Mouse (Mus musculus) monocyte, adult 5-6 weeks (primary cell): ENCODE results near the gene Plpp3. TPM values are rescaled to one million over a fixed set of nuclear protein-coding genes. Genes with fewer than 3 reads are reported as not detected.

Experiments used
- ATAC-seq: fragments of 153-309, 156-312 bp; replicated peaks from 2 replicates; pipeline ENCODE4 v1.8.0; 2017; ENCODE audit warnings: mild to moderate bottlenecking; ENCODE audit not compliant: low TSS enrichment, insufficient number of reproducible peaks, severe bottlenecking, poor library complexity, low FRiP score
- total RNA-seq: library from RNA; stranded (forward); fragments of 200-1000, 200-491, 200-594 nt; gene quantifications from 3 replicates; pipeline ENCODE4 v1.2.3, GENCODE M21; 2017

Gene Plpp3
- total RNA-seq, 1 experiment from 2014 or later, result 0.57 TPM

DNA sequence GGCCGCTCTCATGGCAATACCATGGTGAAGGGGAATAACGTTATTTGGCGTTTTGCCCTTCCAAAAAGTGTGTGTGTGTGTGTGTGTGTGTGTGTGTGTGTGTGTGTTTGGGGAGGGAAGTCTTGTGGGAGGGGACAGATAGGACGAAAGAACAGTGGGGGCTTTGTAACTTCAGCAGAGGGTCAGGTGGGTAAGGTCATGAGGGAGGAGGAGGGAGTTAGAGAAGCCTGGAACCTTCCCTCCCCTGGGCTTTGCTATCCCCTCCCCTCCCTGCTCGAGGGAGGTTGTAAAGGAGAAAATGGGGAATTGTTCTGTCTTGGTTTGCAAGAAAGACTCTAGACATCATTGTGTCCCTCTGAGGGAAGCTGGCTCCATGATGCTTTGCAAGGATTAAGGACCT lies 25.1 kb downstream of the Plpp3 start:
- no peak for ATAC-seq

DNA sequence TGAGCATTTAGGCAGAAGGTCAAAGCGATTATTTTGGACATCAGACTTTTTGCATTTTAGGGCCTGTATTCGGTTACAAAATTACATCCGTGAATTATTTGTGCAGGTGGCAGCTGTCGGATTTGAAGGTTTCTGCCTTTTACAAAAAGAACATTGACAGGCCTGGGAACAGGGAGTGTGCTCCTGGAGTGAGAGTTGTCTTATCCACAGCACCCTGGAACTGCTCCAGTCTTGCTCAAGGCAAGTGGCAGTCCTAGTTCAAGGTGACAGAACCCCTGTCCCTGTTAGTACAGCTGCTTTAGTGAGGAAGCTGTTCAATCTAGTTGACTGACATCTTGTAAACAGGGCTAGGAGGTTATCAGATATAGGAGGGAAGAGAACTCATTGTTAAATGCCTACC lies 27.3 kb downstream of the Plpp3 start:
- no peak for ATAC-seq

DNA sequence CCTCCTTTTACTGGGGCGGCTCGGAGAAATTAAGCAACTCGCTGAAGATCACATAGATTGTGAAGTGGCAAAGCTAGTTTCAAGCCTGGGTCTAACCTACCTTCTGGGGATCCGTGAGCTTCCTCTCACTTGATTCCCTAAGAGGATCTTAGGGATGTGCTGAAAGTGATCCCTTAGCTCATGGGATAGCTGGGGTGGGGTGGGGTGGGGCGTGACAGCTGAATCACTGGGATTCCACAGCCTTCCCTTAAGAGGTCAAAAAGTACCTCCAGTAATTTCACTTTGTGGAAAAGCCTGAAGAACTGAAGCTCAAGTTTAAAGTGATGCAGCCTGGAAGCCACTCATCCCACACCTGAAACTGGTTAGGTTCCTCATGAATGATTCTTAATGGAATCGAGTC lies 27.8 kb downstream of the Plpp3 start:
- ATAC-seq, result no peak

DNA sequence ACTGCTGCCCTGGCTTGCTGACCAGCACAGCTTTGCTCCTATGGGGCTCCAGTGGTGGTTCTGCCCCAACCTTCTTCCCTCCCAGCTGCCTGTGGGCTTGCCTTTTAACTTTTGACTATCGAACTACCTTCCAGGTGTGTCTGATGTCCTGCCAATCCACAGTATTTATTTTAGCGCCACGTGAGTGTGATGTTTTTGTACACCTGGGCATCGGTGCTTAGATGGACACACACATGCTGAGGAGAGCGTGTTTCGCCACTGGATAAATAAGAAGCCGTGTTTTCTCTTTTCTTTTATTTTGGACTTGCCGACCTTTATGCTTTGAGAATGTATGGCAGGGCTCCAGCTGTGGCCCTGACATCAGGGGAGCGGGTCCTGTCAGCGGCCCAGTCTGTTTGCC lies 29.5 kb downstream of the Plpp3 start:
- no peak for ATAC-seq

DNA sequence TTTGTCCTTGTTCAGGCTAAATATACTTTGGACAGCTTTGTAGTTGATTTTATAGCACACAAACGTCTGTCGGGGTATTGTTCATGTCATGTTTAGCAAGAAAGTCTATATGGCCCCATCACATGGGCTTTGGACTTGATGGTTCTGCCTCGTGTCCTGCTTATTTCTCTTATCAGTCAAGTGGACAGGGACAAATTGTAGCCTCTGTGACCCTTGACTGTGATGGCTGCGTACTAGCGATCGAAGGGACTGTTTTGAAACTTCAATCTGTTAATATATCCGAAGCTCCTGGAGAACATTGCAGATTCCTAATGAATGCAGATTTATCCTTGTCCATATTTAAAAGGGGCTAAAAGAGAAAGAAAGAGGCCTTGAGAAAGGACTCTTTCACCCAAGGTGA lies 30.7 kb downstream of the Plpp3 start:
- no peak for ATAC-seq

DNA sequence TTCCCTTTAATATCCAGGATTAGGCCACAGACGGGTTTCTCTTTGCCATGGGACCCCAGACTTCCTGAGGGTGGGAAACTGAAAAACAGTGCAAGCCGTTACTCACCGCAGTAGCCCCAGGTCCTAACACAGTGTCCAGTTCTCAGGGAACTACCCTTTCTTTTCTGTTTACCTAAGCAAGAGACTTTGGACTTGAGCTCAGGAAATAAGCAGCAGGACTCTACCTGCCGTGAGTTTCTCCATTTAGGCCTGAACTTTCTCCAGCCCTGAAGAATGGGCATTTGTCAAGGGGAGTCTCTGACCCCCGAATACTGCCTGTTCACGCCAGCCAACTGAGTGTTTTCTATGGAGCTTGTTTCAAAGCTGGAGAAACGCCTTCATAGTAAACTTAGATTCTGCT lies 31.7 kb downstream of the Plpp3 start:
- no peak for ATAC-seq

DNA sequence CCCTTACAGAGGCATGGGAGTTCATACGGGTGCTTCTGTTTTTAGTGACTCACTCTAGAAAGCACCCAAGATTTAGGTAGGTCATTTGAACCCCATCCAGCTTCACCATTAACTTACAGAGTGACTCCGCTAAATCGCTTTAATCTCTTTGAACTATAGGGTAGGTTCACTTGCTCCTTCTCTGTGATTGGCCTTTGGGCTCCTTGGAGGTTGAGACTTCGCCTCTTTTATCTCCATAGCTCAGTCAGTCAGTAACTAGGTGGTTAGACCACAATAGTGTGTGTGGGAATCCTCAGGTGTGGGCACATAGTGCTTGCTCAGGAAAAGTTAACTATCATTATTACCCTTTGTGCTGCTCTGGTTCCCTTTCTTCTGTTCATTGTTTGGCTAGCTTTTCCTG lies 33.7 kb downstream of the Plpp3 start:
- no peak for ATAC-seq

DNA sequence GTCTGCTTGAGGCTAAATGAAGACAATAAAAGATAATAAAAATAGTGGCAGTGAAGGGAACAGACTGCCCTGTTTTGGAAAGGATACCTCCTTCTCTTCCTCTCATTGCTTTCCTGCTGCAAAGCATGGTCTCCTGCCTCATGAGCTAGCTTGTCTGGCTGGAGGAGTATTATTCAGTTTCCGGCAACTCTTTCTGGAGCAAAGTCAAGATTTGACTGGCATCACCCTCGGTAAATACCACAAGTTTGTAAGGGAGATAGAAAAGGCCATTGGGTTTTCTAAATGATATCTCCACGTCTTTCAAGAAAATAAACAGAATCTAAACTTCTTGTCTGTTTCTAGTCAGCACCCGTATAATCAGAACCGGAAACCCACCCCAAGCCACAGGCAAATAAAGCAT lies 34.4 kb downstream of the Plpp3 start:
- ATAC-seq, result no peak

DNA sequence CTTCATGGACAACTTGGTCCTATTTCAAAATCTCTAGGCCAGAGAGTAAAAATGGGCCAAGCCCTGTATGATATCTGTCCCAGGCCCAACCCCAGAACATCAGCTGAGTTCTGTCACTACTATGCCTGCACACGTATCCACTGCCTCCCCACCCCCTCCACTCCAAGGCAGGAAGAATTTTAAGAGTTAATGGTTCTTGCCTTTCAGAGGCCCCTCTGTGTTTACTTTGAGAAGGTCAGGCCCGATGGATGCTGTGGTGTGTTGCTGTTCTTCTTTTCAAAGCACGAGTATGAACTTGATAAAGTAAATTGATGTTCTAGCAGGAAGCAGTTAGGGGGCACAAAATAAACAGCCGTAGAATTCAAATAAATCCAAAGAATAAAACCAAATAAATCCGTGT lies 35.5 kb downstream of the Plpp3 start:
- no peak for ATAC-seq

DNA sequence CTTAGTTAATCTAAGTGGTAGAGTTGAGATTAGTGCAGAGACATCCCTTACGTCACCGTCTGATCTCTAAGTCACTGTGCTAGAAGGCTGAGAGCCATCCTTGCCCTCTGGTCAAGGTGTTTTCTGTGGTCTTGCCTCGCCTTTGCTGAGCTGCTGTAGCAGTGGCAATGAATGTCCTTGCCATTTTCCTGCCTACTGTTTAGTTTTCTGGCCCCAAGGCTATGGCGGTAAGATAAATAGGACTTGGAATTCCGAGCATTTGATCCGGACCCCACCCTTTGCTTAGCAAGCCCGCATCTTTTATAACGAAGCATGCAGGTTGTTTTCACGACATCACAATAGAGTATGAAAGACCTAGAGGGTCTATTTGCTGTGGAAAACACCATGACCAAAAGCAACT lies 38.1 kb downstream of the Plpp3 start:
- ATAC-seq, result no peak

DNA sequence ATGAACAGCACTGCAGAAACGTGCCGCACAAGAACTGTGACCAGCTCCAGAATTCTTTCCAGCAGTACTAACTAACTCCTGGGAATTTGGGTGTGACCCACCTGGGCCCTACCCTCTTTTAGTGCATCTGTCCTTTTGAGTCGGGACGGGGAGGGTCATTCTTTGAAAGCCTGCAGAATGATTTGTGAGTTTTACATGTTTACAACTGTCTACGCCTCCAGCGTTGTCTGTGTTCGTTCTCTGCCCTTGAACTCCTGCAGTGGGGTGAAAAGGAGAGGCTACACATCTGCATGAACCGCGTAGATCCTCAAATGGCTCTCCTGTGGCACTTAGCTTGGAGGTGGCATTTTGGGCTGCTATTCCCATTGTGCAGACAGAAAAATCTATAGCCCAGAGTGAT lies 39.0 kb downstream of the Plpp3 start:
- no peak for ATAC-seq

DNA sequence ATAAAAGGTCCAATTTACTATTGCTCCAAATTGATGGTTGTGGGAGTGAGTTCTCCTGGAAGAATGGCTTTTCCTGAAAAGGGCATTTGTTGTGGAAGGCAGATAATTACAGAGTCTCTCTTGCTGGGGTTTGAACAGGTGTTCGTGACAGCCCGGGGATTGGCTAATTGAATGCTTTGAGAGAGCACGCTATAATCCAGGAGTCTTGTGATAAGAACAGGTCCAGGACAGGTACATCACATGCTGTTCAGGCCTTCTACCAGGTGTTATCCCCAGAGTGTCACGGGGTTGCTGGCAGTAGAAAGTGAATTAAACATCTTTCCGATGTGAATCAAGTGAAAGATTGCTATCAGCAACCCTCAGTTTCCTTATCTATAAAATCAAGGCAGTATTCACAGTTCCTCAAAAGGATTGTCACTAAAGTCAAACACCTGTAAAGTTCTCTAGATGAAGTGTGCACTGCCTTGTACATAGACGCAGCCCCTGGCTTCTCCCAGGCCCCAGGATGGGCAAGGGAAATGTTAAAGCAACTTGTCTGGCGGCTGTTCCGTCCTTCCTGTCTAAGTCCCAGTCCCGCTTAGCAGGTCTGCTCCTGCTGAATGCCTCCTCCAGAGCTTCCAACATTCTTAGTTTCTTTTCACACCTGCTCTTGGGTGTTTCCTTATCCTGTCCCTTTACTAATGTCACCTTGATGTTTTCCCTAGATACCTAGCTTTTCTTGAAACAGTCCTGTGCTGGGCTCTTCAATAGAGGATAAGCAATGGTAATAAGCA lies 40.0 kb downstream of the Plpp3 start:
- ATAC-seq, result no peak

DNA sequence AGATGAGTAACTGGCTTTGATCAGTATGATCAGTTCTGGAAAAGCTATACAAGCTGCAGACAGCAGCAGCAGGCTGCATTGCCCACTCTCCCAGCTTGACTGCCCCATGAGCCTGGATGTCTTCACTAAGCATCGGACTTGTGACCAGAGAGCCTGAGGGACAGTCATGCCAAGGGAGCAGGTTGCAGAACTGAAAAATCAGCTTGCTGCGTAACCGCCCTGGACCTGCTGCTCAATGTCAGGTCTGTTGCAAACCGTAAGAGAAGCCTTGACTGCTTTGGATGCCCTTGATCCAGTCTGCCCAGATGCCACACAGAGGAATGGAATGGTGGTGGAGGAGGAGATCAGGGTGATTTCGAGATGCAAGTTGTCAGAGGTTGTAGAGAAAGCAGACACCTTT lies 41.5 kb downstream of the Plpp3 start:
- ATAC-seq, result no peak

DNA sequence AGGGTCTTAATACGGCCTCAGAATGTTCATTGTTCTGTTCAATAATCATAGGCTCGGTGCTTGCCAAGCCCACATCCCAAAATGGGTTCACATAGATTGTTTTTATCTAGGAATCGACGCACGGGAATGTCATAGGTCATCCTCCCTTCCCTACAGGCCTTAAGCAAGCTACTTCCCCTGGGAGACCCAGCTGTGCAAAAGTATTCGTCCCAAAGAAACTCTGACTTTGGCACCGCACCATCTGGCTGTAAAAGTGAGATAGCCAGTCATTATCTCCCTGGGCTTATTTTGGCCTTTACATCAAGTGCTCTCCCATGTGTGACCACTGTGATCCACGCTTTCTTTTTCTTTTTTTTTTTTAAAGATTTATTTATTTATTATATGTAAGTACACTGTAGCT lies 42.2 kb downstream of the Plpp3 start:
- no peak for ATAC-seq

DNA sequence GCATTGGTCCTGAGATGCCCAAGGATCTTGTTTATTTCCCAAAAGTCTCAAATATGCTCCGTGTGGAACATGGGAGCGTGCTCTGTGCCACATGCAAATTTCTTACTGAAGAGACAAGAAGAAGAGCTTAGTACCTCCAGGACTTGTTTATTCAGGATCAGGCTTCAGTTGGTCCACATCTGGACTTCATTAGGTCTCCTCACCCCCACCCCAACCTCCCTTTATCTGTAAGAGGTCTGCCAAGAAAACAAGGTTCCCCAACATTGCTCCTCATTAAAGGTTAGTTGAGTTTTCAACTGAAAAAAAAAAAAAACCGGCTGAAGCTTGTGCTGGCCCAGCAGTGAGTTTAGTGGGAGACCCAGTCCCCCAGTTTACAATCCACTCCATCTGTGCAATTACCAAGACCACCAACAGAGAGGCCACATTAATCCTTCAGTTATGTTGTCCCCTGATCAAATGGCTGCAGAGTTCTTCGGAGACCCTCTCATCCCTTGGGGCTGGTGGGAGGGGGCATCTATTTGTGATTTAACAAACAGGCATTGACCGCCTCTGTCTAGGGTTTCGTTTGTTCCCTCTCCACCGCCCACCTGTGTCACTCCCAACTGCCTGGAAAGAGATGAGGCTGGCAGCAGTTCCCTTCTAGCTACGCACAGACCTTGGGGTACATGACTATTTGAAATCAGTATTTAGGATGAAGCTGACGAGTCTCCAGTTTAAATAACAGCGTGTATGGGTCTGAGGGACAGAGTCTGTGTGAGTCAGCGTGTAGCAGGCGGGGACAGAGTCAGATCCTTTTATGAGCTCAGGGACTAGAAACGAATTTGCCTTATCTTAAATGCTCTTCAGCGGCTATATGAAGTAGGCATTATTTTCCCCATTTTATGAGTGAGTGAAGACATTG lies 43.7 kb downstream of the Plpp3 start:
- no peak for ATAC-seq

DNA sequence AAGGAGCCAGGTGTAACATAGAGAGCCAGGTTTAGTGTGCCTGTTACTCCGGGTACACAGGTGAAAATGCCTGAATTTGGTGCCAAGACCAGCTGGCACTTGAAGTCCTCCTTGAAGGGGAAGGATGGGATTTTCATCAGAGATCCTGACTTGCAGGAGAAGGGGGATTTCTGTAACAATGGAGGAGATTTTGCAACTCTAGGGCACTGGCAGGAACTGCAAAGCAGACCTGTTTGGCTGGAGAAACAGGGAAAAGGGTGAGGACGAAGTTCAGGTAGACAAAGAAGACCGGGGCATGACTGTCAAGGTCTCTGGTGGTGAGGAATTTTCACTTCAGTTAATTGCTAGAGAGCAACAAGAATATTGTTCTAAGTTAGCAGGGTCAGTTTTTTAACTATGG lies 45.3 kb downstream of the Plpp3 start:
- no peak for ATAC-seq

DNA sequence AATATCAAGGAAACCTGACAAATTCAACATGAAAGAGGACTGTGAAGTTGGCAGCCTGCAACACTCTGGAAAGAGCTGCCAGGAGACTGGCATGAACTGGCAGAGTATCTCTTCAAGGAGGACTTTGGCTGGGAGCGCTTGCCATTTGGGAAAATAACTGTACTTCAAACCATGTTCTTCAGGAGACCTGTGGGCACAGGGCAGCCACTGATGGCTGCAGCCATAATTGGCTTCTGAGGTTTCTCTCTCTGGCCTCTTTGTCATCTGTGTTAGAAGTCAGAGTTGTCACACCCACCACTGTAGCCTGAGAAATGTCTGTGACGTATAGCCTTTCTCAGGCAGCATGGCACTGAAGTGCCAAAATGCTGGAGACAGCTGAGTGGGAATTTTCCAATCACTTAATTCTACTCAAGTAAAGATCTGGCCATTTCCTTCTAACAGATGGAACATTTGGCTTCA lies 46.2 kb downstream of the Plpp3 start:
- no peak for ATAC-seq

DNA sequence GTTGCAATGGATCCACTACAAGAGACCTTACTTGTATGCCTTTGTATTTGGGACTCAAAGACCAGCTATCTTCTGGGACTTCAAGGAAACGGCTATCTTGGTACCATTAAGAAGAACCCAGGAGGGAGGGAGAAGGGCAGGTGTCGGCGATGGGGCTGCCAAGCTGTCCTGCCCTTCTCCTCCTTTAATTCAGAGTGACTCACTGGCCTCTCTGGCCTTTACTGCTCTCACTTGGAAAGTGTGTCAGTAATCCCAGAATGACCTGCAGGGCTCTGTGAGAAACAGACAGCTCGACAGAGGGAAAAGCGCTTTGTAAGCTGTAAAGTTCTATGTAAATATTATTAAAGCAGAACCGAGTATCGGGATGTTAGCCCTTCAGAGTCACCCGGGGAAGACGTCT lies 46.9 kb downstream of the Plpp3 start:
- ATAC-seq, result no peak

DNA sequence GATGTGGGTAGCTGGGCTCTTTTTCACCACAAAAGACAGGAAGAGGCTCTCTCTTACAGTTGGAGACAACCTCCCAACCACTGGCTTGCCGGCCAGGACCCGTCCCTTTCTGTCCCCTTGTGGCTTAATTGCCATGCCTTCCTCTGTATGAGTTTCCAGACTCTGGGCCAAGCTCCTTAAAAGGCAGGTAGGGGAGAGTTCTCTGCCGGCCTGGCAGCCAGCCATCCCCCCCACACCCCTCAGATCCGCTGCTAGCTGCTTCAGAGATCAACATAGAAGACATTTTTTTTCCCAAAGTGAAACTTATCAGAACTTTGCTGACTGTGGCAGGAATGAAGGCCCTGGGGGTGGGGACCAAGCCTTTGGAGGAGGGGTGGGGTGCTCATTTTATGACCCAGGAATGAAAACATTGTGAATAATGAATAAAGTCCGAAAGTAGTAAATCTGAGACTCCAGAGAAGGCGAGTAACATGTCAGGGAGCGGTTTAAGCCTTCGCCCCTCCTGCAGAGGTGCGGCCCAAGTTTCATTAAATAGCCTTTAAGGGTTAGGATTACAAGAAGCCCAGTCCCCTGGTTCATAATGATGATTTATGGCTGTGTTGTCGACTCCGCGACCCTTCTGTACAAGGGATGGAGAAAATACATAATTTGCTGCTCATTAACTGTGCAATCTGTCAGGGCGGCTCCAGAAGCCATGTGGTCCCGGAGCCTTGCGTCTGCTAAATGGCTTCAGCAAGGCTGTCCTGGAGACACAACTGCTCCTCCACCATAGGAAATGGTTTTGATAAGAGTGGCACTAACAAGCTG lies 48.1 kb downstream of the Plpp3 start:
- ATAC-seq, result no peak
